23 mouse cellular contexts compared by ENCODE assay signal in genomic region chr19:7166767-7167166, GRCm38 (mm10). TPM values are rescaled to one million over a fixed set of nuclear protein-coding genes. Genes with fewer than 3 reads are reported as not detected.
DNase-seq lines count a peak whose midpoint lies in the region; ATAC-seq and TF ChIP-seq lines count a peak whose summit lies in the region.
"Had no signal": no experiment of that assay in that cellular context is flagged by ENCODE, and none has a peak within 500 bp of the region (broad histone marks: within the 10 kb centered on the region; RNA-seq: fewer than 3 reads in every experiment).

No protein-coding gene starts in this region.

- H3K4me2 ChIP-seq in heart, embryonic 15.5 days: peak overlapping the region; percentile 100; the same call in 1 of the 2 replicates
- H3K4me2 ChIP-seq in midbrain, embryonic 11.5 days: no peak overlapping the region
- H3K4me2 ChIP-seq in midbrain, embryonic 14.5 days (ENCODE audit: low read length): no peak overlapping the region
- H3K4me2 ChIP-seq in limb, embryonic 14.5 days (replicated peaks; ENCODE audit: low read depth, low read length, severe bottlenecking): no peak overlapping the region
- peak overlapping the region; percentile 92 for H3K4me2 ChIP-seq in neural tube, embryonic 15.5 days

- H3K9ac ChIP-seq in heart, embryonic 15.5 days: no peak overlapping the region
- no peak overlapping the region for H3K9ac ChIP-seq in midbrain, embryonic 11.5 days (ENCODE audit: low read length)
- H3K9ac ChIP-seq in midbrain, embryonic 14.5 days (replicated peaks; ENCODE audit: low read length): no peak overlapping the region
- no peak overlapping the region for H3K9ac ChIP-seq in limb, embryonic 14.5 days (ENCODE audit: low read depth, low read length, severe bottlenecking)
- H3K9ac ChIP-seq in neural tube, embryonic 15.5 days (replicated peaks): no peak overlapping the region
- H3K9ac ChIP-seq: liver, embryonic 12.5 days had no signal

- no peak for ATAC-seq in heart, embryonic 15.5 days (replicated peaks; ENCODE audit: insufficient number of reproducible peaks, insufficient read depth, low FRiP score, low read depth)
- ATAC-seq in midbrain, embryonic 11.5 days (ENCODE audit: low FRiP score): no peak
- no peak for ATAC-seq in midbrain, embryonic 14.5 days (ENCODE audit: low FRiP score, low TSS enrichment)
- ATAC-seq in limb, embryonic 14.5 days (ENCODE audit: low FRiP score, low read depth): no peak
- ATAC-seq in neural tube, embryonic 15.5 days (ENCODE audit: low FRiP score): no peak
- ATAC-seq: intestine, postnatal 0 days; liver, embryonic 12.5 days had no signal

- no peaks in the 10 kb centered on the region for H3K36me3 ChIP-seq in heart, embryonic 15.5 days
- no peaks in the 10 kb centered on the region for H3K36me3 ChIP-seq in midbrain, embryonic 11.5 days (ENCODE audit: control insufficient read depth, insufficient read depth, low read length)
- no peaks in the 10 kb centered on the region for H3K36me3 ChIP-seq in midbrain, embryonic 14.5 days (ENCODE audit: control insufficient read depth, insufficient read depth, low read length)
- H3K36me3 ChIP-seq in limb, embryonic 14.5 days (ENCODE audit: control insufficient read depth, insufficient read depth, low read length): no peaks in the 10 kb centered on the region
- H3K36me3 ChIP-seq in neural tube, embryonic 15.5 days: no peaks in the 10 kb centered on the region
- H3K36me3 ChIP-seq: G1E; kidney, embryonic 15.5 days; liver, embryonic 12.5 days had no signal

- WGBS in heart, embryonic 15.5 days: 21% methylated on average over 6 of the region's 6 CpGs
- 11% methylated on average over 6 of the region's 6 CpGs for WGBS in midbrain, embryonic 11.5 days
- WGBS in midbrain, embryonic 14.5 days: 7% methylated on average over 6 of the region's 6 CpGs
- 12% methylated on average over 6 of the region's 6 CpGs for WGBS in limb, embryonic 14.5 days
- WGBS in neural tube, embryonic 15.5 days: 6% methylated on average over 6 of the region's 6 CpGs

- no peak overlapping the region for H3K27ac ChIP-seq in heart, embryonic 15.5 days
- no peak overlapping the region for H3K27ac ChIP-seq in midbrain, embryonic 11.5 days (ENCODE audit: low read depth, low read length)
- no peak overlapping the region for H3K27ac ChIP-seq in midbrain, embryonic 14.5 days (replicated peaks; ENCODE audit: low read depth, low read length)
- no peak overlapping the region for H3K27ac ChIP-seq in limb, embryonic 14.5 days (replicated peaks; ENCODE audit: low read depth, low read length)
- no peak overlapping the region for H3K27ac ChIP-seq in neural tube, embryonic 15.5 days (replicated peaks)
- H3K27ac ChIP-seq: forebrain, embryonic 13.5 days; kidney, embryonic 15.5 days; liver, embryonic 12.5 days had no signal

- peaks cover 61% of the 10 kb centered on the region for H3K27me3 ChIP-seq in heart, embryonic 15.5 days
- peaks cover 30% of the 10 kb centered on the region for H3K27me3 ChIP-seq in midbrain, embryonic 11.5 days (ENCODE audit: control insufficient read depth, insufficient read depth, low read length)
- peaks cover 23% of the 10 kb centered on the region for H3K27me3 ChIP-seq in midbrain, embryonic 14.5 days (ENCODE audit: control insufficient read depth, insufficient read depth, low read length)
- H3K27me3 ChIP-seq in limb, embryonic 14.5 days (ENCODE audit: control insufficient read depth, insufficient read depth, low read length): peaks cover 20% of the 10 kb centered on the region
- peaks cover 40% of the 10 kb centered on the region for H3K27me3 ChIP-seq in neural tube, embryonic 15.5 days (replicated peaks)
- H3K27me3 ChIP-seq: Patski had no signal

- no peak for DNase-seq in heart, postnatal 4 days
- peak; percentile 91 for DNase-seq in midbrain, embryonic 11.5 days (ENCODE audit: low spot score, missing footprints)
- DNase-seq in midbrain, embryonic 14.5 days: no peak
- DNase-seq in limb, embryonic 14.5 days (ENCODE audit: low spot score): no peak
- no peak for DNase-seq in spleen, postnatal 36 days (ENCODE audit: low spot score in 2 of 2)
- no peak for DNase-seq in retina, embryonic 14.5 days (ENCODE audit: low spot score)
- DNase-seq: adrenal gland, postnatal 36 days; gastrocnemius, postnatal 10 days; heart, postnatal 14 days; kidney, postnatal 36 days; left cerebral cortex, postnatal 4 days; lung, adult 18-20 months; lung, postnatal 10 days; thymus, adult 18-20 months; thymus, postnatal 36 days had no signal

- TF ChIP-seq POLR2A in limb, embryonic 14.5 days (IDR thresholded peaks at IDR 0.05; ENCODE audit: borderline replicate concordance, extremely low read depth, insufficient read depth, insufficient read length): no peak

- H3K4me3 ChIP-seq in heart, embryonic 15.5 days: no peak overlapping the region
- H3K4me3 ChIP-seq in midbrain, embryonic 11.5 days (ENCODE audit: low read depth, low read length): no peak overlapping the region
- H3K4me3 ChIP-seq in midbrain, embryonic 14.5 days (replicated peaks; ENCODE audit: low read depth, low read length): no peak overlapping the region
- peak overlapping the region; percentile 73; the same call in 1 of the 2 replicates for H3K4me3 ChIP-seq in limb, embryonic 14.5 days (replicated peaks; ENCODE audit: low read length)
- no peak overlapping the region for H3K4me3 ChIP-seq in neural tube, embryonic 15.5 days (replicated peaks)

- H3K4me1 ChIP-seq in heart, embryonic 15.5 days (replicated peaks): peaks cover 33% of the 10 kb centered on the region
- peaks cover 28% of the 10 kb centered on the region for H3K4me1 ChIP-seq in midbrain, embryonic 11.5 days (ENCODE audit: control insufficient read depth, insufficient read depth, low read length)
- peaks cover 28% of the 10 kb centered on the region for H3K4me1 ChIP-seq in midbrain, embryonic 14.5 days (ENCODE audit: control insufficient read depth, insufficient read depth, low read length)
- peaks cover 26% of the 10 kb centered on the region for H3K4me1 ChIP-seq in limb, embryonic 14.5 days (ENCODE audit: control insufficient read depth, insufficient read depth, low read length)
- peaks cover 47% of the 10 kb centered on the region for H3K4me1 ChIP-seq in neural tube, embryonic 15.5 days

- no peaks in the 10 kb centered on the region for H3K9me3 ChIP-seq in heart, embryonic 15.5 days (replicated peaks)
- no peaks in the 10 kb centered on the region for H3K9me3 ChIP-seq in midbrain, embryonic 11.5 days (ENCODE audit: control insufficient read depth, low read length)
- H3K9me3 ChIP-seq in midbrain, embryonic 14.5 days (ENCODE audit: control insufficient read depth, low read length): no peaks in the 10 kb centered on the region
- H3K9me3 ChIP-seq in limb, embryonic 14.5 days (ENCODE audit: control insufficient read depth, low read length): no peaks in the 10 kb centered on the region
- no peaks in the 10 kb centered on the region for H3K9me3 ChIP-seq in neural tube, embryonic 15.5 days (replicated peaks)
- H3K9me3 ChIP-seq: forebrain, embryonic 13.5 days; G1E; kidney, embryonic 15.5 days; liver, embryonic 12.5 days had no signal

RNA-seq across cellular contexts. Expression of gene Otub1, which starts 39.3 kb away (rescaled TPM):
- polyA plus RNA-seq in heart, embryonic 15.5 days (2015; fragmentation: Nextera tagmentation; extraction: Ambion mirVana): 122 and 135 TPM in 2 replicates
- 100 to 1,000 TPM; 111 to 112 TPM for total RNA-seq in heart, postnatal 4 days (2021)
- polyA plus RNA-seq in midbrain, embryonic 11.5 days (2014; fragmentation: Nextera tagmentation; extraction: Ambion mirVana): 241 and 252 TPM in 2 replicates
- 244 and 263 TPM in 2 replicates for polyA plus RNA-seq in midbrain, embryonic 14.5 days (2014; fragmentation: Nextera tagmentation; extraction: Ambion mirVana)
- polyA plus RNA-seq in limb, embryonic 14.5 days (2012; rRNA removed): 157 and 181 TPM in 2 replicates
- 203 and 212 TPM in 2 replicates for polyA plus RNA-seq in limb, embryonic 14.5 days (2014; fragmentation: Nextera tagmentation; extraction: Ambion mirVana)
- polyA plus RNA-seq in neural tube, embryonic 15.5 days (2015; fragmentation: Nextera tagmentation; extraction: Ambion mirVana): 226 and 235 TPM in 2 replicates

RNA-seq across cellular contexts. Expression of gene Cox8a, which starts 50.6 kb away (rescaled TPM):
- polyA plus RNA-seq in heart, embryonic 15.5 days (2015; fragmentation: Nextera tagmentation; extraction: Ambion mirVana): 1,507 and 2,028 TPM in 2 replicates
- total RNA-seq in heart, postnatal 4 days (2021): 100 to 1,000 TPM; 836 to 917 TPM
- polyA plus RNA-seq in midbrain, embryonic 11.5 days (2014; fragmentation: Nextera tagmentation; extraction: Ambion mirVana): 730 and 757 TPM in 2 replicates
- 921 and 1,195 TPM in 2 replicates for polyA plus RNA-seq in midbrain, embryonic 14.5 days (2014; fragmentation: Nextera tagmentation; extraction: Ambion mirVana)
- 478 and 552 TPM in 2 replicates for polyA plus RNA-seq in limb, embryonic 14.5 days (2012; rRNA removed)
- 850 and 909 TPM in 2 replicates for polyA plus RNA-seq in limb, embryonic 14.5 days (2014; fragmentation: Nextera tagmentation; extraction: Ambion mirVana)
- 1,209 and 1,254 TPM in 2 replicates for polyA plus RNA-seq in neural tube, embryonic 15.5 days (2015; fragmentation: Nextera tagmentation; extraction: Ambion mirVana)

Comparison
In these comparisons a context has a peak if more than half of its experiments do, and no peak if none do; other contexts are left out.
1. H3K4me2 ChIP-seq: peak in heart, embryonic 15.5 days (single experiment) and neural tube, embryonic 15.5 days (single experiment); none in midbrain, embryonic 11.5 days (single experiment), midbrain, embryonic 14.5 days (single experiment) and limb, embryonic 14.5 days (single experiment).